Mouse (Mus musculus): ENCODE measurements at regions not wholly inside any gene's neighbourhood (a gene's known extent, or its start where the extent isn't known, plus 50 kb on each side); places are given as distances from the start of the nearest gene placed in this dataset.

GRCm38 (mm10) chr6:107770834-107771470 is 241.4 kb downstream of the Lrrn1 start:
- Histone ChIP-seq H3K27me3 (ENCODE audit: control insufficient read depth, insufficient read depth, insufficient read length) (no peaks in the 10 kb centered on the region), H3ac (ENCODE audit: control insufficient read depth, insufficient read length) (no peak overlapping the region), H3K36me3 (ENCODE audit: control insufficient read depth, insufficient read depth) (no peaks in the 10 kb centered on the region), H3K79me2 (ENCODE audit: control insufficient read depth, insufficient read depth) (no peaks in the 10 kb centered on the region), H3K4me3 (no peak overlapping the region), H3K4me2 (ENCODE audit: low read depth) (no peak overlapping the region)
- TF ChIP-seq MAX (IDR thresholded peaks at IDR 0.05; ENCODE audit: low read depth): no peak
- TF ChIP-seq MYOD1 (IDR thresholded peaks at IDR 0.05; ENCODE audit: control insufficient read depth in 1 of 3, insufficient read length in 2 of 3, low read depth in 2 of 3): no peak
- TF ChIP-seq POLR2A (IDR thresholded peaks at IDR 0.05; ENCODE audit: insufficient read length, low read depth): no peak
- TF ChIP-seq SRF (IDR thresholded peaks at IDR 0.05; ENCODE audit: control insufficient read depth, insufficient read length, low read depth): no peak
- TF ChIP-seq CEBPB (IDR thresholded peaks at IDR 0.05; ENCODE audit: insufficient read depth, poor library complexity, severe bottlenecking): no peak
- TF ChIP-seq USF1 (IDR thresholded peaks at IDR 0.05; ENCODE audit: low read depth): no peak
- no peak for TF ChIP-seq POLR2AphosphoS2 (IDR thresholded peaks at IDR 0.05; ENCODE audit: insufficient read length, low read depth)
- TF ChIP-seq REST (IDR thresholded peaks at IDR 0.05; ENCODE audit: insufficient read depth, insufficient read length): no peak
- TF ChIP-seq TCF3 (IDR thresholded peaks at IDR 0.05; ENCODE audit: insufficient read length, low read depth): no peak
- TF ChIP-seq TCF12 (IDR thresholded peaks at IDR 0.05; ENCODE audit: insufficient read depth, poor library complexity, severe bottlenecking): no peak
- no peak for TF ChIP-seq E2F4 (IDR thresholded peaks at IDR 0.05; ENCODE audit: insufficient read depth)
- no peak for TF ChIP-seq MYOG (IDR thresholded peaks at IDR 0.05; ENCODE audit: control insufficient read depth in 1 of 3, insufficient read depth in 1 of 3, insufficient read length in 2 of 3, low read depth in 2 of 3)

GRCm38 (mm10) chr6:107784998-107785397 is 255.4 kb downstream of the Lrrn1 start:
- no peaks in the 10 kb centered on the region for H3K79me2 ChIP-seq (ENCODE audit: control insufficient read depth, insufficient read depth)

GRCm38 (mm10) chr6:107788224-107788893 is 258.8 kb downstream of the Lrrn1 start:
- TF ChIP-seq POLR2AphosphoS2 (IDR thresholded peaks at IDR 0.05; ENCODE audit: insufficient read length, low read depth) (no peak), SRF (IDR thresholded peaks at IDR 0.05; ENCODE audit: control insufficient read depth, insufficient read length, low read depth) (no peak), TCF3 (IDR thresholded peaks at IDR 0.05; ENCODE audit: insufficient read length, low read depth) (no peak), MAX (IDR thresholded peaks at IDR 0.05; ENCODE audit: low read depth) (no peak), REST (IDR thresholded peaks at IDR 0.05; ENCODE audit: insufficient read depth, insufficient read length) (no peak), TCF12 (IDR thresholded peaks at IDR 0.05; ENCODE audit: insufficient read depth, poor library complexity, severe bottlenecking) (no peak)
- Histone ChIP-seq H3K79me2 (ENCODE audit: control insufficient read depth, insufficient read depth) (no peaks in the 10 kb centered on the region), H3K4me2 (ENCODE audit: low read depth) (no peak overlapping the region)

More at GRCm38 (mm10) chr6:107784998-107785397, 255.4 kb downstream of the Lrrn1 start:
- Histone ChIP-seq H3K4me3 (no peak overlapping the region), H3K36me3 (ENCODE audit: control insufficient read depth, insufficient read depth) (no peaks in the 10 kb centered on the region), H3K4me2 (ENCODE audit: low read depth) (no peak overlapping the region), H3K27me3 (ENCODE audit: control insufficient read depth, insufficient read depth, insufficient read length) (no peaks in the 10 kb centered on the region), H3ac (ENCODE audit: control insufficient read depth, insufficient read length) (no peak overlapping the region)
- TF ChIP-seq MAX (IDR thresholded peaks at IDR 0.05; ENCODE audit: low read depth): no peak
- no peak for TF ChIP-seq CEBPB (IDR thresholded peaks at IDR 0.05; ENCODE audit: insufficient read depth, poor library complexity, severe bottlenecking)
- no peak for TF ChIP-seq MYOD1 (IDR thresholded peaks at IDR 0.05; ENCODE audit: control insufficient read depth in 1 of 3, insufficient read length in 2 of 3, low read depth in 2 of 3)
- no peak for TF ChIP-seq POLR2AphosphoS2 (IDR thresholded peaks at IDR 0.05; ENCODE audit: insufficient read length, low read depth)
- TF ChIP-seq TCF12 (IDR thresholded peaks at IDR 0.05; ENCODE audit: insufficient read depth, poor library complexity, severe bottlenecking): no peak
- no peak for TF ChIP-seq POLR2A (IDR thresholded peaks at IDR 0.05; ENCODE audit: insufficient read length, low read depth)
- no peak for TF ChIP-seq SRF (IDR thresholded peaks at IDR 0.05; ENCODE audit: control insufficient read depth, insufficient read length, low read depth)
- no peak for TF ChIP-seq USF1 (IDR thresholded peaks at IDR 0.05; ENCODE audit: low read depth)
- TF ChIP-seq E2F4 (IDR thresholded peaks at IDR 0.05; ENCODE audit: insufficient read depth): no peak
- no peak for TF ChIP-seq REST (IDR thresholded peaks at IDR 0.05; ENCODE audit: insufficient read depth, insufficient read length)
- TF ChIP-seq MYOG (IDR thresholded peaks at IDR 0.05; ENCODE audit: control insufficient read depth in 1 of 3, insufficient read depth in 1 of 3, insufficient read length in 2 of 3, low read depth in 2 of 3): no peak

GRCm38 (mm10) chr6:107797845-107798244 is 267.0 kb upstream of the Setmar start:
- Histone ChIP-seq H3K36me3 (ENCODE audit: control insufficient read depth, insufficient read depth) (no peaks in the 10 kb centered on the region), H3ac (ENCODE audit: control insufficient read depth, insufficient read length) (no peak overlapping the region), H3K4me2 (ENCODE audit: low read depth) (no peak overlapping the region), H3K27me3 (ENCODE audit: control insufficient read depth, insufficient read depth, insufficient read length) (no peaks in the 10 kb centered on the region), H3K79me2 (ENCODE audit: control insufficient read depth, insufficient read depth) (no peaks in the 10 kb centered on the region), H3K4me3 (no peak overlapping the region)
- TF ChIP-seq TCF12 (IDR thresholded peaks at IDR 0.05; ENCODE audit: insufficient read depth, poor library complexity, severe bottlenecking) (no peak), SRF (IDR thresholded peaks at IDR 0.05; ENCODE audit: control insufficient read depth, insufficient read length, low read depth) (no peak), MAX (IDR thresholded peaks at IDR 0.05; ENCODE audit: low read depth) (no peak), REST (IDR thresholded peaks at IDR 0.05; ENCODE audit: insufficient read depth, insufficient read length) (no peak), TCF3 (IDR thresholded peaks at IDR 0.05; ENCODE audit: insufficient read length, low read depth) (no peak), POLR2AphosphoS2 (IDR thresholded peaks at IDR 0.05; ENCODE audit: insufficient read length, low read depth) (no peak), MYOD1 (IDR thresholded peaks at IDR 0.05; ENCODE audit: control insufficient read depth in 1 of 3, insufficient read length in 2 of 3, low read depth in 2 of 3) (no peak), POLR2A (IDR thresholded peaks at IDR 0.05; ENCODE audit: insufficient read length, low read depth) (no peak), CEBPB (IDR thresholded peaks at IDR 0.05; ENCODE audit: insufficient read depth, poor library complexity, severe bottlenecking) (no peak), E2F4 (IDR thresholded peaks at IDR 0.05; ENCODE audit: insufficient read depth) (no peak), USF1 (IDR thresholded peaks at IDR 0.05; ENCODE audit: low read depth) (no peak), MYOG (IDR thresholded peaks at IDR 0.05; ENCODE audit: control insufficient read depth in 1 of 3, insufficient read depth in 1 of 3, insufficient read length in 2 of 3, low read depth in 2 of 3) (no peak)

More at GRCm38 (mm10) chr6:107788224-107788893, 258.8 kb downstream of the Lrrn1 start:
- H3K36me3 ChIP-seq (ENCODE audit: control insufficient read depth, insufficient read depth): no peaks in the 10 kb centered on the region
- H3K27me3 ChIP-seq (ENCODE audit: control insufficient read depth, insufficient read depth, insufficient read length): no peaks in the 10 kb centered on the region
- H3ac ChIP-seq (ENCODE audit: control insufficient read depth, insufficient read length): no peak overlapping the region
- no peak overlapping the region for H3K4me3 ChIP-seq
